Mouse (Mus musculus) MEL (cell line): Measurements from ENCODE around the gene Bcl2a1c.

Experiments
- CTCF ChIP-seq, 3 experiments: IDR thresholded peaks in 2 of 3; conservative IDR thresholded peaks in 1 of 3; 2 replicates each; pipeline ENCODE4 v1.5.1; 2011 to 2012; ENCODE audit warnings: low read length in 3 of 3, low read depth in 2 of 3, mild to moderate bottlenecking in 2 of 3, improper control_type of control experiment in 1 of 3, inconsistent platforms in 1 of 3, mixed read lengths in 1 of 3, moderate library complexity in 1 of 3; ENCODE audit not compliant: control insufficient read depth in 1 of 3, insufficient read depth in 1 of 3, poor library complexity in 1 of 3, severe bottlenecking in 1 of 3
- ELF1 ChIP-seq: IDR thresholded peaks from 2 replicates; pipeline ENCODE4 v1.6.1; 2014; ENCODE audit warnings: low read depth, mild to moderate bottlenecking, inconsistent platforms, low read length, improper control_type of control experiment, moderate library complexity
- UBTF ChIP-seq: IDR thresholded peaks from 2 replicates; pipeline ENCODE4 v1.6.1; 2012; ENCODE audit warnings: low read depth, mild to moderate bottlenecking, inconsistent platforms, low read length, improper control_type of control experiment, moderate library complexity, borderline replicate concordance; ENCODE audit not compliant: insufficient read depth

- TF ChIP-seq ELF1 (no peak), CTCF (IDR thresholded peaks at IDR 0.05 in 2 of 3, conservative IDR thresholded peaks at IDR 0.05 in 1 of 3; ENCODE audit: control insufficient read depth in 1 of 3, insufficient read depth in 1 of 3, low read depth in 2 of 3, low read length in 3 of 3, poor library complexity in 1 of 3, severe bottlenecking in 1 of 3) (no peak), UBTF (no peak)
These were observed 49.9 kb downstream of the Bcl2a1c start for GRCm38 (mm10) chr9:114379871-114380270.
